Mouse (Mus musculus): ENCODE measurements around the gene Rapgef4.

DNA sequence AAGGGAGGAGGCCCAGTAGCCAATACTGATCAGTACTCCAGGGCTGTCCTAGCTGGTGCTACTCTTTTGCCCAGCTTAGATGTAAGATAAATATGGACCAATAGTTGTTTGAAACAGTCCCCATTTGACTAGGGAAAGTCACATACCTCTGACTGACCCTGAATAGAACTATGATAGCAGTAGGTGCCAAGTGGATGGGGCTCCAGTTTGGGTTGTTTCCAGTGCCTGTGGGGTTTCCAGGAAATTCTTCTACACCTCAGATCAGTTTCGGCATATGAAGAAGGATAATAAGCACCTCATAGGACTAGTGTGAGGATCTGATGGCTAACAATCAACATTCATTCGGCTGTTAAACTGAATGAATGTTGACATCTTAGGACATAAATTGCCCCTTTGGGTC lies 36.1 kb downstream of the Rapgef4 start:
- no peak for TF ChIP-seq CTCF (IDR thresholded peaks at IDR 0.05; ENCODE audit: low read depth)
- no peak for TF ChIP-seq EP300 (optimal IDR thresholded peaks at IDR 0.05)

Data from stomach, postnatal 0 days (tissue).